Mouse (Mus musculus) CH12F3 (cell line): Measurements from ENCODE around the gene Slc35a3.

Experiments
- in situ Hi-C: fragments of 300-500 bp; cut with MboI; formaldehyde crosslinking; loops from 2 replicates; pipeline ENCODE4 v1.14.3; 2020; ENCODE audit warnings: low sequenced_read_pairs

The Slc35a3 gene

DNA sequence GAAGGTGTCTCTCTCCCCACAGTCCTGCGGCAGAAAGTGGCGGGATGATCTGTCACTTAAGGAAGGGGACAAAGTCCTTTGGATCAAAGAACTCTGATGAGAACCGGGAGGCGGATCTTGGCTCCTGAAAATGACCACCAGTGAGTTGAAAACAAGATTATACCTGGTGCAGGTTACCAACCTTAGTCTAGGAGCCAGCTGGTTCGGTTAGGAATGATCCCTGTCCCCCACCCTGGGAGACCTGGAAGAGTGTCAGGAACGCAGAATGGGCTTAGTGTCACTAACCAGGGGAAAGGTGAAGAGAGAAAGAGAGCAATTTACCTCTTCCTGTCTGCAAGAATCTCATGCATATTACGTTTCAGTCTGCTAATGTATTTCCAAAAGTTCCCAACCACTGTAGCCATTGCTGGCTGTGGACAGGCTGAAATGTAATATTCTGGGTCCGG, at the start of gene Slc35a3:
Gene Slc35a3 (minus strand): TSS at position 396 of the 446 bp plus-strand sequence.
- in situ Hi-C loops: no loop called here

DNA sequence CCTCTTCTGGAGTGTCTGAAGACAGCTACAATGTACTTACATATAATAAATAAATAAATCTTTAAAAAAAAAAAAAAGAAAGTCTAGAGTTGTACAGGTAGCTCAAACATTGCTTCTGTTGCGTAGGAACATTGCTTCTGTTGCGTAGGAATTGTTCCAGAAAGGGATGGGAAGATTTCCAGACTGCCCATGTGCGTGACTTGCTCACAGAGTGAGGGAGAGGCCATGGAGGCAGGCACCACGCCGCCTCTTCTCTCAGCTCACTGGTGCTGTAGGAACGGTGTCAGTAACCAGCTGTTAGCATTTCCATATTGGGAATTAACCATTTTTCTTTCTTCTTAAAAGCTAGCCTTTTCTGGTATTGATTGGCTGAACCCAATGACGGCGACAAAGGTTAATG, 40.2 kb upstream of the Slc35a3 start:
- in situ Hi-C loops: no loop called here

DNA sequence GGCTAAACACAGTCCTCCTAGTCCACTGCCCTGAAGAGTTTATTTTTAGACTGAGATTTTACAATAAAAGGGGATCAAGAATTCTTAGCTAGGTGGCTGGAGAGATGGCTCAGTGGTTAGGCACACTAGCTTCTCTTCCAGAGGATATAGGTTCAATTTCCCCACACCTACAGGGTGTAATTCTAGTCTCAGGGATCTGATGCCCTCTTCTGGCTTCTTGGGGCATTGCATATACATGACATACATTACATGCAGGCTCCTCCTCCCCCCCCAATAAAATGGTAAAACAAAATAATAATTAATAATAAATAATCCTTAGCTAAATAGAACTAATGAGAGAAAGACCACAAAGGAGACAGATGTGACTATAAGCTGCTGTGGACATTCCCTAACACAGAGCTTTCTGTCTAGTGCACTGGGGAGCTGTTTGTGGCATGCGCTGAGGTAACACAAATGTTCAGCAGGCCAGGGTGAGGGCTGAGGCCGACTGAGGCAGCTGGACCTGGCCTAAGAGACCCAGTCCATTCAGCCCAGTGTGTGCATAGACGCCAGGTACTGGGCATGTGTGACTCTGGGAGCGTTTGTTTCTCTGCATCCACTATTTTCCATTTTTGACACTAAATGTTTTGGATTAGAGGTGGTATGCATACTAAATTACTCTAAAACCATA, 38.7 kb upstream of the Slc35a3 start:
- in situ Hi-C loops: no loop called here

DNA sequence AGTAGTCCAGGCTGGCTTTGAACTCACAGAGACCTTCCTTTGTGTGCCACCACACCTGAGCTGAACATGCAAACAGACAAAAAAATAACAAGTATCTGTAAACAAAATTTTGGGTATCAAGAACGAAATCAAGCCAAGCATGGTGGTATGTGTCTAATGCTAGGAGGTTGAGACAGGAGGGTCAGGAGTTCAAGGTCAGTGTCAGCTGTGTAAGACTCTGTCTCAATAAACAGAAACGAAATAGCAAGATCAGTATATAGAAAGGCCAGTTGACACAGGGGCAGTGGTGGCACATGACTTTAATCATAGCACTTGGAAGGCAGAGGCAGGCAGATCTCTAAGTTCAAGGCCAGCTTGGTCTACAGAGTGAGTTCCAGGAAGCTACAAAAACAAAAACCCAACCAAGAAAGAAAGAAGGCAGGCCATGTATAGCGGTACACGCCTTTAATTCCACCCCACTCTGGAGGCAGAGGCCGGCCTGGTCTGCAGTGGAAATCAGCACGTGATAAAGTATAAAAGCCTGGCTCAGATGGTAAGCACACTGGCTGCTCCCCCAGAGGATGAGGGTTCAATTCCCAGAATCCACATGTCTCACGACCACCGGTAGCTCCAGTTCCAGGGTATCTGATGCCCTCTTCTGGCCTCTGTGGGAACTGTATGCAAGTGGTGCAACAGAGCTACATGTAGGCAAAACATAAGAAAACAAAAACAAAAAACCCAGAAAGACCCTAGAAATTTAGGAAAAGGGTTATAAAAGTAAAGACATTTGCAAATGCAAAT, 36.0 kb upstream of the Slc35a3 start:
- in situ Hi-C loops: loop anchor here (25.0 kb wide), 1 partner anchor 411 kb away; no protein-coding TSS in a partner anchor

DNA sequence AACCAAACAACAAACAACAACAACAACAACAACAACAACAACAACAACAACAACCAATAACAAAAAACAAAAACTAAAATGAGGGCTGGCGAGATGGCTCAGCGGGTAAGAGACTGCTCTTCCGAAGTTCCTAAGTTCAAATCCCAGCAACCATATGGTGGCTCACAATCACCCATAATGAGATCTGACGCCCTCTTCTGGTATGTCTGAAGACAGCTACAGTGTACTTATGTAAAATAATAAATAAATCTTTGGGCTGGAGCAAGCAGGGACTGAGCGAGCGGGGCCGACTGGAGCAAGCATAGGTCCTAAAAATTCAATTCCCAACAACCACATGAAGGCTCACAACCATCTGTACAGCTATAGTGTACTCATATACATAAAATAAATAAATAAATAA, 35.0 kb upstream of the Slc35a3 start:
- in situ Hi-C loops: loop anchor here (25.0 kb wide), 1 partner anchor 410 kb away; no protein-coding TSS in a partner anchor

DNA sequence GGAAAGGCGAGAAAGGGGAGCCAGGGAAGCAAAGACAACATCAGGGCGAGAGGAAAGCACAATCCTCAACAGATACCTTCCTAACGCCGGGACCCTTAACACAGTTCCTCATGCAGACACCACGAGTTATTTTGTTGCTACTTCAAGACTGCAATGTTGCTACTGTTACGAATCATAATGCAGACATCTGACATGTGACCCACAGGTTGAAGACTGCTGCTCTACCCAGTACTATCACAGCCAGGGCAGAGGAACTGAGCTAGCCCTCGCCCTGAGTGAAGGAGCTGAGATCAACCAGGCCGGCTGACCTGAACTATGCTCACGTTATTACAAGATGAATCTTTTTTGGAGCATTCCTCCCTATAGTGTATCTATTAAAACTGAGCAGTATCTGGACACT, 28.3 kb upstream of the Slc35a3 start:
- in situ Hi-C loops: loop anchor here (25.0 kb wide), 1 partner anchor 404 kb away; no protein-coding TSS in a partner anchor

DNA sequence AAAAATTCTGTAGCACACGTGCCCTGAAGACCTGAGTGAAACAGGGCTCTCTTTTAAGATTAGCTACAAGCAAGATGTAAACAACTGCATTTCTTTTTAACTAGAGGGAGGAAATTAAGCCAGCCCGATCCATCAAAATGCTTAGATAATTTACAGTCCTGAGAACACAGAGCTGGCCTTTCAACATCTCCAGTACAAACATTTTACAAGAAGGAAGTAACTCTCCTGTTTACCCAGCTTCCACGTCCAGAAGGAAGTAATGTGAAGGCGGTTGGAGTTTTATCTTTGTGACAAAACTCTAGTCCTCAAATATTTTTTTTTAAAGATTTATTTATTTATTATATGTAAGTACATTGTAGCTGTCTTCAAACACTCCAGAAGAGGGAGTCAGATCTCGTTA, 27.5 kb upstream of the Slc35a3 start:
- in situ Hi-C loops: loop anchor here (25.0 kb wide), 1 partner anchor 403 kb away; no protein-coding TSS in a partner anchor

DNA sequence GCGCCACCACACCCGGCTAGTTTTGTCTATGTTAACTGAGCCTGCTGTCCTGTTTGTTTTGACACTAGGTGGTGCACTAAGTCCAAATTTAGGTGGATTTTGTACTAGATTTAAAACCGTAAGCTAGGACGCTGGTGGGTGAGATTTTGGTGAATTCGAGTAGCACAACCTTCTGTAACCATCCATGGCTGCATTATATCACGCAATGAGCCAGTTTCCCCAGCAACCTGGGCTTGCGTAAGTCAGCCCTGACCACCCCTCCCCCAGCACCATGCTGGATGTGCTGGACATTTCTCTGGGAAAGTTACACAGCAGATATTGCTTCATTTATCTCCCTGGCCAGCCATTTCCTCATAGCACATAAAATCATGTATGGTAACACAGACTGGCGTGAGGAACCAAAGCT, 24.7 kb upstream of the Slc35a3 start:
- in situ Hi-C loops: loop anchor here (25.0 kb wide), 1 partner anchor 400 kb away; no protein-coding TSS in a partner anchor

DNA sequence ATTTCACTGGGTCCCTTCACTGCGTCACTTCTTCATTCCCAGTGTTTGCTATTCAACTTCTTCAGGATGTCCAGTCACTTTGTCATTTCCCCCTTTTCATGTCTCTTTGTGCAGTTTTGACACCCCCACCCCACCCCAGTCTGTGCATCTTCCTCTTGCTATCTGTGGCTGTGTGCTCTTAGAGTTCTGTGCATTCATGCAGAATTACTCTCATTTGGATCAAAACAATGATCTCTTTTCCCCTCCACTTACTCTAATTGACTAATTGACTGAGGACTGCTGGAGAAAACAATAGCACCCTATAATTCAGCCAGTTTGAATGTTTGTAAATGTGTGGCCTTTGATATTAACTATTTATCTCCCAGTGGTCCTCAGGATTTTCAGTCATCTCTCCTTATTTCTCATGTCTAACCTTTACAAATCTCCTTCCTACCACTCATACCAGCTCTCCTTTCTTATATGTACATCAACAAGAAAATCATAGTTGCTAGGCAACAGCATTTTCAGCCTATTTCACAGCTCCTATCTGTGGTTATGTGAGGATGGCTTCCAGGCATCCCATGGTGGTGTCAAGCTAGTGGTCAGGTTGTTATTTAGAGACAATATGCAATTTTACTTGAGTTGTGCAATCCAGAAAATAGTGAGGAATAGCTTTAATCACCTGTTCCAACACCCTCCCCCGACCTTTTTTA, 17.0 kb upstream of the Slc35a3 start:
- in situ Hi-C loops: loop anchor here (25.0 kb wide), 1 partner anchor 392 kb away; no protein-coding TSS in a partner anchor

DNA sequence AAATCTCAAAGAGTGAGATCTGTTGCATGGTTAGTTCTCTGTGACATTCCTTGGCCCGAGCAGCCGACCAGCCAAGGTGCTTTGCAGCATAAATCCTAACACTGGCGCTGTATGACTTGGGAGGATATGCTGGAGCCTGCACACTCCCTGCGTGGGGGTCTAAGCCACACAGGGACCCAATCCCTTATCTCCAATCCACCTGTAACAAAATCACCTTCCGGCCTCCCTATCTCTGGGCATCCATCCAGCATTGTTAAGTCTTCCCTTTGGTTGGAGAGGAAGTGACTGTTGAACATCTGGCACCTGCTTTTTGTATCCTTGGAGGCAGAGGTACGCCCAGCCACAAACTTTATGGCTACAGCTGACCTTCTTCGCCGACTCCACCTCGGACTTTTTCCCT, 14.2 kb upstream of the Slc35a3 start:
- in situ Hi-C loops: loop anchor here (25.0 kb wide), 1 partner anchor 390 kb away; no protein-coding TSS in a partner anchor

DNA sequence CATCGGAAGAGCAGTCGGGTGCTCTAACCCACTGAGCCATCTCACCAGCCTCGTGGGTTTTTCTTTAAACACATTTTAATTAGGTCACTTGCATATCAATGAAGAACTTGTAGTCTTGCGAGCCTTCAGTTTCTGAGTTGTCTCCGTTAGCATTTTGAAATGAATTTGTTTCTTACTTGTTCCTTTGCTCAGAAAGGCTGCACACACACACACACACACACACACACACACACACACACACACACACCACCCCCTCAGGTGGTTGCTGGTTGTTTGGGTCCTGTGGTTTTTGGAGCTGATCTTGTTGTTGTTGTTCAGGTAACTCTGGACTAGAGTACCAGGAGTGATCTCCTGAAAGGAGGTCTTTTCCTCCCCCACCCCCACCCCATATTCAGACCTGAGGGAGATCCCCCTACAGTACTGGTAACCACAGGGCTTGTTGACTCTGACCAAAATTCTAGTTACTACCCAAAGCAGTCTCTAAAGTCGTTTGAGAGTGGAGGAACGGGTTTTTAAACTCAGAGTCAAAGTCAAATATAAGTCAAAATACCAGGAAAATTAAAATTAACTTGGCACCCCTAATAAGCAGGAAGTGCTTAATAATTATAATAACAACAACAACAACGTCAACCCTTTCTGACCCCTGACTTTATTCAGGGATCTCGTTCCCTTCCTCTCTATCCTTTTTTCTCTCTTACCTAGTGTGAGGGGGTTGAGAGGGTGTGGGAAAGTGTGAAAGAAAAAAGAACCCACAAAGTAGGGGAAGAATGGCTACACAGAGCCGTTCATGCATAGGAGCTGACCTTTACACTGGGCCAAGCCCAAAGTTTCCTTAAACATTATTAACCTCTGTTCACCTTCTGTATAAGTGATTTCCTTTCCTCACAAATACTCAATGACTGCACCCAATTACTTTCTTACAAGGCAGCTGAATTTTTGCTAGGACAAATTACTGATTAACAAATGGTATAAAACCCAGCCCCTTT, 11.2 kb upstream of the Slc35a3 start:
- in situ Hi-C loops: no loop called here

DNA sequence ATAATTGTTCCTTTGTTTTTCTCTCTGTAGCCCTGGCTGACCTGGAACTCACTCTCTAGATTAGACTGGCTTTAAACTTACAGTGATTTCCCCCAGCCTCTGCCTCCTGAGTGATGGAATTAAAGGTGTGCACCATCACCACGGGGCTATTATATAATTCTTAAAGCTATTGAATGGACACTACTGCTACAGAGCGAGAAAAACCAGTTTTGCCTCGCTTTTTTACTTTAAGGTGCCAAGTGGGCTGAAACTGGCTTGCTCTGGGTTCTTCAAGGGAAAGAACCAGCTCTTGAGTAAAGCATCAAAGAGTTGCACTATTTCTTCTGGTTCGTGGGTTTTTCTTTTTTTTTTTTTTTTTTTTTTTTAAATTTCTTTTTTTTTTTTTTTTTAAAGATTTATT, 10.3 kb upstream of the Slc35a3 start:
- in situ Hi-C loops: no loop called here

DNA sequence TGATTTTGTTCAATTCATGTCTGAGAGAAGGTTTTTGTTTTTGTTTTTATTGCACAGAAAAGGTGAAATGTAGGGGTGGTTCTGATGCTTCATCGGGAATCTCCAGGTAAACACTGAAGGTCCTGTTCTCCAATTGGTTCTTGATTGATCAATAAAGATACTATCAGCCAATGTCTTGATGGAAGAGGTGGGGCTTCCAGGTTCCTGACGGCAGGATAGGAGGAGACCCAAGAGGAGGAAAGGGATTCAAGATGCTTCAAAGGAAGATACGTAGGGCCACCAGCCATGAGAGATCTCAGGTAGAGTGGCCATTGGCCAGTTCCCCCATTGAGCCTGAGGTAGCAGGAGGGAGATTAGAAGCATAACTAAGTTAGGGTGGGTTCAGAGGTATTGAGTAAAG, 6.3 kb upstream of the Slc35a3 start:
- in situ Hi-C loops: no loop called here

DNA sequence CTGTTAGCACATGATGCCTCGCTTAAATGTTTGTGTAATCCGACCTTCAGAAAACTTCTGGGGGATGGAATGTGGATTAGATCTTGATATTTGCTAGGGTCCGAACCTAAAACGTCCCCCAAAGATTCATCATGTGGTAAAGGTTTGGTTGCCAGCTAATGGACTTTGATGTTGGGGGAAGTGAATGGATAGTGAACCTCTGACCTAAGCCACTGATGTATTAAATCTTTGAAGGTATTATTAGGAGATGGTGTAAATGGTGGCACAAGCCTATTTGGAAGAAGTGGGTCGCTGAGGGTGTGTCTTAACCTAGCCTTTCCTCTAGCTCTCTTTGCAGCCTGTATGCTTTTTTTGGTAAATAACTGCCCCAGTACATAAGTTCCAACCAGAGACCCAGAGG, 400 bp upstream of the Slc35a3 start:
- in situ Hi-C loops: no loop called here

DNA sequence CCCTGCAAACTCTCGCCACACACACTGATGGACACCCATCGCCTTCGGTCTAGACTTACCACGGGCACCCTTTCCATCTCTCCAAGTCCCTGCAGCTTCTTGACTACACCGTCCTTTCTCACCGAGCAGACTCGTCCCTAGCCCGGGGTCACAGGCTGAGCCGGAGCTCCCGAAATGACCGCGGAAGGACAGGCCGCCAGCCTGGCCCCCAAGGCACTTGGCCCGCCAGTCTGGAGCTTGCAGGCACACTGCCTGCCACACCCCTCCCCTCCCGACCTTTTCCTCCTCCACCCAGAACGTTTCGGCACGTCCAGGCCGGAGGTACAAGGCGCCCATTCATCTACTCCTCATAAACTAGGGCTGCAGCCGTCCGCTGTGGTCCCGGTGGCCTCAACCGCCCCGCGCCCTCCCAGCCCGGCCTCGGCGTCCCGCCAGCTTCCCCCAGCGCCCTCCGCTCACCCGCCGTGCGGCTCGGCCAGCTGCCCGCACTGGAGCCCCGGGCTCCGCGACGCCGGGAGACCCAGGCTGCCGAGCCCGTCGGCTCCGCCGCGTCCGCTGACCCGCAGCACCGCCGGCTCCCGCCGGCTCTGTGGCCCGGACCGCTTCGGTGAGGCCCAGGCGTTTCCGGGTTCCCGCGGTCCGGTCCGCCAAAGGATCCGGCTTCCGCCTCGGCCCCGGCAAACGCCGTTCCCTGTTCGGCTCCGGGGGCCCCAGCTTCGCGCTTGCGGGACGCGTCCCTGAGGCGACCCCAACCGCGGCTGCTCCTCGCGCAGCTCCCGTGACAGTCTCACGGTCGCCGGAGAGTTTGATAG, 801 bp downstream of the Slc35a3 start:
- in situ Hi-C loops: no loop called here

DNA sequence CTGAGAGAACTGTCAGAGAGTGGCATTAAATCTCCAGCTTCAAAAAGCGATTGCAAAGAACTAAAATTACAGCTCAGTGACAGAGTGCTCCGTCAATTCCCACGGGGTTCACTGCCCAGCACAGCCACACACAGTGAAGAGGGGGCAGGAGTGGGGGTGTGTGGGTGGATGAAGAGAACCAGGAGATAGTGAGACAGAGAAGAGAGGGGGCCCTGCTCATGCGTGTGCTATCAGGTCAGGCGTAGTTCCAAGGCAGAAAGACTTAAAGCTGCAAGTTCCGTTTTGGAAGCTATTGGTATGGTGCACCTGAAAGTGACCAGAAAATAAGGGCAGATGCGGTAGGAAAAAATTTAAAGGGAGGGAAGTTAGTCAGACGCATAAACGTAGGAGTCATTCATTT, 1.7 kb downstream of the Slc35a3 start:
- in situ Hi-C loops: no loop called here

DNA sequence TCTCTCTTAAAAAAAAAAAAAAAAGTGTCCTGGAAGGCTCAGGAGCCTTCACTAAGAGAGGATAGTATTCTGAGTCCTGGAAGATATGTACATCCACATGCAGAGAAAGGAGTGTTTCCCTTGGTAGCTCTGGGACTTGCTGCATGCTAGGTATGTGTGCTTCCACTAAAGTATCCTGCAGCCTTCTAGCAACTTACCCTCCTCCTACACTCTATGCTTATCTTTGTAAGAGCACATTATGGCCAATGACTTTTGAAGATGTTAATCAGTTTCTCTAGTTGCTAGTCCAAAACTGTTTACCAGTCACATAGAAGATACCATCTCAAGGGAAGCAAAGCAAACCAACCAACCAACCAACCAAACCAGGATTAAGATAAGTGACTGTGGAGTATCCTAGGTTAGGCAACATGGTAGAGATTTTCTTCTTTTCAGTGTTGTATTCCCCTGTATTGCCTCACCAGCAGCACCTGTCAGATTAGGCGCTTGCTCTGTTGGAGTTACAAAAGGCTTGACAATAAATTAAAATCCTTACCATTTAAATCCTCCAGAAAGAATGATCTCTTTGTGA, 6.9 kb downstream of the Slc35a3 start:
- in situ Hi-C loops: no loop called here

DNA sequence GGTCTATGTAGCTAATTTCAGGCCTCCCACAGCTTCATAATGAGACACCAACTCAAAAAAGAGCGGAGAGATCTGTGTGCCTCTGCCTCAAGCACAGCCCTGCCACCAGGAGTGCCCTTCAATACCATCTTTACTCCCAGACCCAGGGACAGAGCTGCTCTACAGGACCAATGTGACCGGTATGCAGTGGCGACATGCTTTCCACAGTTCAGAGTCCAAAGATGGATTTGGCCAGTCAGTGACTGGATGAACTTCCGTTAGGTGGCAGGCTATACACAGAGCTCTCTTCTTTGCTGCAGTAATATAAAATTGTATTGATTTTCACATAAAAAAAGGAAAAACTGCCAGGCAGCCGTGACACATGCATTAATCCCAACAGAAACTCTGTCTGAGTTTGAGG, 8.8 kb downstream of the Slc35a3 start:
- in situ Hi-C loops: no loop called here
